Mouse (Mus musculus): ENCODE results near the gene Emcn. TPM values are rescaled to one million over a fixed set of nuclear protein-coding genes. Genes with fewer than 3 reads are reported as not detected.
A peak's percentile ranks its signal among the peaks of the same experiment; 100 is the strongest.

Gene Emcn
- polyA plus RNA-seq, 1 experiment, result not detected

DNA sequence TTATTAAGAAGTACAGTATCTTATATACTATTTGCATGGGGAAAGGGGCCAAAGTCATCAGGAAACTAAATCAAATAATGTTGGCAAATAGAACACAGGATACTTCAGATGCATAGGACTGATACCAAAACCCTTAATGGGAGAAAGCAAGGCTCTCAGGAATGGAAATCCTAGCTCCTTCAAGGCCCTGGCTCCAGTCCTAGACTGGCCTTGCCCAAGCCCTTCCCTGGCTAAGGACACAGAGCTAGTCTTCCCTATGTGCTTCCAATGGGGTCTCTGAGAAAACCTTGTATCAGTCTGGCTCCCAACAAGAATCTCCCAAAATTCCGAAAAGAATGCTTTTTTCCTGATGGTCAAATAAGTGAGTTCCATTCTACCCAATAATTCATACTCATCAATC lies 126.5 kb downstream of the Emcn start:
- H3K4me3 ChIP-seq (ENCODE audit: insufficient read depth, low read length), result no peak overlapping the region
- TF ChIP-seq CTCF (IDR thresholded peaks at IDR 0.05; ENCODE audit: borderline replicate concordance, insufficient read depth, low read length) (no peak), POLR2A (IDR thresholded peaks at IDR 0.05; ENCODE audit: low read depth, low read length) (no peak)
- no peak overlapping the region for H3K27ac ChIP-seq (ENCODE audit: insufficient read depth, low read length)
- no peaks in the 10 kb centered on the region for H3K4me1 ChIP-seq (ENCODE audit: control insufficient read depth, insufficient read depth, low read length)

DNA sequence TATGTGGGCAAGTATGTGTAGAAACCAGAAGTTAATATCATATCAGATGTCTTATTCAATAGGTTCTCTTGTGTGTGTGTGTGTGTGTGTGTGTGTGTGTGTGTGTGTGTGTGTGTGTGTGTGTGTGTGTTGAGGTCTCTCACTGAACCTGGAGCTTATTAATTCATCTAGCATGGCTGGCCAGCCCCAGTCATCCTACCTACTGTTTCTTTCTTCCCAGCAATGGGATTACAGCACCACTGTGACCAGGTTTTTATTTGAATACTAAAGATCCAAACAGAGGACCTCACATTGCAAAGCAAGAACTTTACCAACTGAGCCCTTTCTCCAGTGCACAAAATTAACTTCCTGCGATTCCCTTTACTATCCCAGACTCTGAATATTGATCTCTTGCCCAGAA lies 131.3 kb downstream of the Emcn start:
- no peaks in the 10 kb centered on the region for H3K4me1 ChIP-seq (ENCODE audit: control insufficient read depth, insufficient read depth, low read length)
- H3K4me3 ChIP-seq (ENCODE audit: insufficient read depth, low read length), result no peak overlapping the region
- H3K27ac ChIP-seq (ENCODE audit: insufficient read depth, low read length), result peak overlapping the region; percentile 77
- TF ChIP-seq CTCF (IDR thresholded peaks at IDR 0.05; ENCODE audit: borderline replicate concordance, insufficient read depth, low read length), result no peak

GRCm38 (mm10) chr3:137479761-137480339 lies 139.0 kb downstream of the Emcn start:
- TF ChIP-seq POLR2A (IDR thresholded peaks at IDR 0.05; ENCODE audit: low read depth, low read length) (no peak), CTCF (IDR thresholded peaks at IDR 0.05; ENCODE audit: borderline replicate concordance, insufficient read depth, low read length) (no peak)
- Histone ChIP-seq H3K4me3 (ENCODE audit: insufficient read depth, low read length) (no peak overlapping the region), H3K4me1 (ENCODE audit: control insufficient read depth, insufficient read depth, low read length) (no peaks in the 10 kb centered on the region), H3K27ac (ENCODE audit: insufficient read depth, low read length) (no peak overlapping the region)

- Histone ChIP-seq H3K4me1 (ENCODE audit: control insufficient read depth, insufficient read depth, low read length) (no peaks in the 10 kb centered on the region), H3K4me3 (ENCODE audit: insufficient read depth, low read length) (no peak overlapping the region), H3K27ac (ENCODE audit: insufficient read depth, low read length) (no peak overlapping the region)
- TF ChIP-seq CTCF (IDR thresholded peaks at IDR 0.05; ENCODE audit: borderline replicate concordance, insufficient read depth, low read length), result no peak
- no peak for TF ChIP-seq POLR2A (IDR thresholded peaks at IDR 0.05; ENCODE audit: low read depth, low read length)
Measured at GRCm38 (mm10) chr3:137481157-137481556, 140.3 kb downstream of the Emcn start.

All from embryonic fibroblast, embryonic 13.5 days (primary cell).